Mouse (Mus musculus): ENCODE data around the gene Efcab6.

DNA sequence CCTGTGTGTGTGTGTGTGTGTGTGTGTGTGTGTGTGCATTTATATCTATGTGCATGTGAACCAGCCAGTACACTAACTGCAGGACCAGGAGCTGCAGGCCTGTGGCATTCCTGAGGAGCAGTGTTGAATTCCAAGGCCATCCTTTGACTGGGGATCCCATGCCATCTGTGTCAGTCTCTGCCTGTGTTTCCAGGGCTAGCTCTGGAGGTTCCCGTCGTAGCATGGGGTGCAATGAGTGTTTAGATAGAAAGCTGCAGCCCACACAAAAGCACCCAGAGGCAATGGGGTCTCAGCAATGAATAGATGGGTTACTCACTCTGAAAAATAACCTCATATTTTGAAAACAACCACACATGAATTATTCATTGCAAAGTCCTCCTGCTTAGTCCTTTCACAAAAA, 126.7 kb downstream of the Efcab6 start:
- TF ChIP-seq CTCF (IDR thresholded peaks at IDR 0.05; ENCODE audit: low read depth, low read length): no peak
- no peak for TF ChIP-seq EP300 (IDR thresholded peaks at IDR 0.05; ENCODE audit: insufficient read depth, low read depth, low read length)

Measured in ES-Bruce4 (cell line).